Mouse (Mus musculus): ENCODE results near the gene Tanc2. TPM values are rescaled to one million over a fixed set of nuclear protein-coding genes. Genes with fewer than 3 reads are reported as not detected.

The Tanc2 gene
- total RNA-seq, 2 experiments from 2014 or later, result 59.6 to 61.4 TPM

DNA sequence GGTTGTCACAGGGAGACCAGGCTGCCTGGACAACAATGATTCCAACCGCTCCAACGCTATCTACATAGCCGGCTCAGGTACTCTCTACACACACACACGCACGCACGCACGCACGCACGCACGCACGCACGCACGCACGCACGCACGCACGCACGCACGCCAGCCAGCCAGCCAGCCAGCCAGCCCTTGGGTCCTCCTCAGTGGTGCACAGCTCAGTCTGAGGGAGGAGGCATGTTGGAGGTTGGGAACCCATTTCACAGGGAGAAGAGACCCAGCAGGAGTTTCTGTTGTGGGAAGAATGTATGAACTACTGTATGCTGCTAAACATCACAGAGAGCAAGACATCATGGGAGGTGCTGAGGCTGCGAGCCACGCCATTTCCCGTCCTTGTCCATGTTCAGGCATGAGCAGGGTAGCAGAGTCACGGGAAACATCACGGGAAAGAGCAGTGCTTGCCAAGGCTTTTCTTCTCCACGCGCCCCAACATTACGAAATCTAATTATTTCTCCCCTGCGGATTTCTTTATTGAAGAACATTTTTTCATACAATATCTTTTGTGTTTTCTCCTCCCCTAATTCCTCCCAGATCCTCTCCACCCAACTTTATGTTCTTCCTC is 366.1 kb downstream of the Tanc2 start:
- DNase-seq, result no peak

DNA sequence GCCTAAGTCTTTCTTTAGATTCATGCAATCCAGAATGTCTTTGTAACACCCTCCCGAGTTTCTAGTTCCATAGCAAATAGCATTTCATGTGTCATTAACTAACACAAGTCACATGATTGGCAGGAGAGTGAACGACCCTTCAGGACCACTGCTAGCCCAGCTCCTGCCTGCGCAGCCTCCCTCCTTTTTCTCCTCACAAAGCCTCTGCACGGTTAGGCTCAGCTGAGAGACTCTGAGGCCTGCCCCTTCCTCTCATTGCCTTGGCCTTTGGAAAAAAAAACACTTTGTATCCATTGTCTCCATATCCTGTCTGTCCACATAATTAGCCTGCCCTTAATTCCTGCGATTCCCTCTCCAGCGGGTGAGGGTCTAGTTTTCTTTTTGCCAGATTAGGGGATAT is 367.7 kb downstream of the Tanc2 start:
- DNase-seq, result no peak

DNA sequence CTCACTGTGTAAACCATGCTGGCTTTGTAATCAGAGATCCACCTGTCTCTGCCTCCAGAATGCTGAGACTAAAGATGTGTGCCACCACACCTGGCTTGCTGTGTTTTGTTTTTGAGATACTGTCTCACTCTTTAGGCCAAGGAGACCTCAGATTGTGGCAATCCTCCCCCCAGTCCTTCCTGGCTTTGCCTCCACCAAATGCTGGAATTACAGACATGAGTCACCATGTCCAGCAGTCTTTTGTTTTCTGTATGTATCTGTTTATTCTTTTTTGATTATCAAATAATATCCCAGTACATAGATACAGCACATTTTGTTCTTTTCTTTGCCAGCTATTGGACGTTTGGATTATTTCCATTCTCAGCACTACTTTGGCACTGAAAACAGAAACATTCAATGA is 368.8 kb downstream of the Tanc2 start:
- no peak for DNase-seq

DNA sequence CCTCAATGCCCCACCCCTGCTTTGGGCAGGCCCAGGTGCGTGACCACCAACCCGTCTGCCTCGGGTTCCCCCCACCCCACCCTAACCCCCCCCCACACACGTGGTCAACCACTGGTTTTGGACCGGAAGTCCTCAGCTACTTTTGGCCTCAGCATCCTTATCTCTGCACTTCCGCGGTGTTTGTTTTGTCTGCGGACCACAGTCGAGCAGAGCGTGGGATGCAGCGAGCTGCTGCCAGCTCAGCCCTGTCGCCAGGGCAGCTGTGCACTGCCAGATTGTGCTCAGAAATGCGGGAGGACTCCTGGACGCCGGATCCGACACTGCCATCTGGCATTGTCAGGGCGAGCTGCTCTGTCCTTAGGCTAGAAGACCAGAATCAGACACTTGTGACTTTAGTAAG is 369.6 kb downstream of the Tanc2 start:
- DNase-seq, result peak; percentile 61

DNA sequence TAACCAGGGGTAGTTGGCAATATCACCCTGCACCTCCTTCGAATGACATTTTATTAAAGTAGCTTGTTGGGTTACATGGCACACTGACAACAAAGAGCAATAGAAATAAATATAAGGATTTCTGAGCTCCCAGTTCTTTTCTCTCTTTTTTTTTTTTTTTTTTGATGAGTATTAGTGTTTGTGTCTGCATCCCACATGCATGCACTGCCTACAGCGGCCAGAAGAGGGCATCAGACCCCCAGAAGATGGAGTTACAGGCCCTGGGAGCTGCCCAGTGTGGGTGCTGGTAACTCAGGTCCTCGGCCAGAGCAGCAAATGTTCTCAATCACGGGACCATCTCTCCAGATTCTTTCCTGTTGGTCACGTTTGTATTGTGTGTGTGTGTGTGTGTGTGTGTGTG is 374.9 kb downstream of the Tanc2 start:
- no peak for DNase-seq

DNA sequence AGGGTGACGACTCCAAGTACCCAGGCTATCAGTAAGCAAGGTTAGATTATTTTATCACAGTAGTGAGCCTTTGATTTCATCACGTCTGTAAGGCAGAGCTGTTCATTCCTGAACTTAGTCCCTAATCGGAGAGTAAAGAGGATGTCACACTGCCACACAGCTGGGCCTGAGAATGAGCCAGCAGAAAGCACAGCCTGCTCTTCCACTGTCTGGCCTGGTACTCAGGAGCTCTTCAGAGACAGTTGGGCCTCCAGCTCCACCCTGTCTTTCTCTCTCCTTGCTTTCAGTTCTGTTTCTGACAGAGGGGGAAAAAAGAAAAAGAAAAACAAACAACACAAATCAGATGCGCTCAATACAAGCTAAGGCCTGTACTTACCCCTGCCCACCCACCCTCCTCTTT is 376.5 kb downstream of the Tanc2 start:
- no peak for DNase-seq

DNA sequence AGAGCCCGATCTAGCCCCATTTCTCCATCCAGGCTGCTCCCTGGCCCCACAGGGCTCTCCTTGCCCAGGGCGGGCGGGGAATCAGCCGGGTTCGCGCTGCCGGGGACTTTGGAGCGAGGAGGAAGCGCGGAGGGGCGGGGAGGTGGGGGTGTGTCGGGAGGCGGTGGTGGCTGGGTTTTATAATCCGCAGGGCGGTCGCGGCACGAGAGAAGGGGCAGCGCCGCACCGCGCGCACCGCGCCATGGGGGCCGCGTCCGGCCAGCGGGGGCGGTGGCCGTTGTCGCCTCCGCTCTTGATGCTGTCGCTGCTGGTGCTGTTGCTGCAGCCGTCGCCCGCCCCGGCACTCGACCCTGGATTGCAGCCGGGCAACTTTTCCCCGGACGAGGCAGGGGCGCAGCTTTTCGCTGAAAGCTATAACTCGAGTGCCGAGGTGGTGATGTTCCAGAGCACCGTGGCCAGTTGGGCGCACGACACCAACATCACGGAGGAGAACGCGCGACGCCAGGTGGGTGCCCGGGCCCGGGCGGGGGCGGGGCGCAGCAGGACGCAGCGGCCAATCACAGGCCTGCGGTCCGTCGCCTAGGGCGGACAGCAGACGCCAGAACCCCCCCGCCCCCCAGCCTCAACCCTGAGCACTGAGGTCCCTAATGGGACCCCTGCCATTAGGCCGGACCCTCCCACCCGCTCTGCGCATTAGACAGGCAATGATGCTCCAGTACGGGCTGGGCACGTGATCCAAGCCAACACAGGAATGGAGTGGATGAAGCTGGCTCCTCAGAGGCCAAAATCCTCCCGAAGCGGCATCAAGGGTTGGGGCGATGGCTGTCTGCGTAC is 378.2 kb downstream of the Tanc2 start, which contains the start of gene Ace:
Gene Ace (plus strand): TSS at position 205 of the 834 bp plus-strand sequence.
- peak; percentile 49 for DNase-seq

DNA sequence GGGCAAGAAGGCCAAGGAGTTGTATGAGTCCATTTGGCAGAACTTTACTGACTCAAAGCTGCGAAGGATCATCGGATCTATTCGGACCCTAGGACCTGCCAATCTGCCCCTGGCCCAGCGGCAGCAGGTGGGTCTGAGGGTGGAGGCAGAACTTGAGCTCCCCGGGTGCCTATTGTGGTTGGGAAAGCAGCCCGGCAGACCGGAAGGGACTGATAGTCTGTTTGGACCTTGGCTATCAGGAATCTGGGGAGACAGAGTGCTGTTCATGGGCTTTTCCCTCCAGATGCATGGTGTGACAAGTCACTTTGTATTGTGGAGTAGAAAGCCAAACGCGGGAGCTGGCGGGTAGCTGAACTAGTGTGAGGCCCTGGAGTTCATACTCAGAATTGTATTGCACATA is 379.2 kb downstream of the Tanc2 start:
- DNase-seq, result no peak

DNA sequence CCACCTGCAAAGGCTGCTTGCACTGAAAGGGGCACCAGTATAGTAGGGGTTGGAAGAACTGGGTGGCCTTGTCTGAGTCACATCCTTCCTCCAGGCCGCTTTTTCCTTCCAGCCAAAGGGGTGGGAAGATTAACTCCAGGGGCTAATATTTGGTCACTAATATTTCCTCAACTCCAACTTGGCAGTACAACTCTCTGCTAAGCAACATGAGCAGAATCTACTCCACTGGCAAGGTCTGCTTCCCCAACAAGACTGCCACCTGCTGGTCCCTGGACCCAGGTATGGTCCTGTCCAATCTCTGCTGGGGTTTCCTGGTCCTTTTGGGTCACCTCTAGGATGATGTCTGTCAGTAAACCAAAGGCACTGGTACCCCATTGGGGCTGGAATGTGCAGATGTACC is 379.7 kb downstream of the Tanc2 start:
- DNase-seq, result peak; percentile 74

DNA sequence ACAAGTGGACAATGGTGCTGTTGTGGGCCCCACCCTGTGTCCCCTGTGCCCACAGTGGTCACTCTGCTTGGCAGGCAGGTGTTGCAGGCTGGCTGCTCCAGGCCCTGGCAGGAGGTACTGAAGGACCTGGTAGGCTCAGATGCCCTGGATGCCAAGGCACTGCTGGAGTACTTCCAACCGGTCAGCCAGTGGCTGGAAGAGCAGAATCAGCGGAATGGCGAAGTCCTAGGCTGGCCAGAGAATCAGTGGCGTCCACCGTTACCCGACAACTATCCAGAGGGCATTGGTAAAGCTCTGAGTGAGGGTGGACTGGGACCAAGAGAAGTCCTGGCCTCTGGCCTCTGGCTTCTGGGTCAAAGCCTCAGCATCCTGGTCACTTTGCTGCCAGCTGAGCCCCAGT is 384.8 kb downstream of the Tanc2 start:
- no peak for DNase-seq

DNA sequence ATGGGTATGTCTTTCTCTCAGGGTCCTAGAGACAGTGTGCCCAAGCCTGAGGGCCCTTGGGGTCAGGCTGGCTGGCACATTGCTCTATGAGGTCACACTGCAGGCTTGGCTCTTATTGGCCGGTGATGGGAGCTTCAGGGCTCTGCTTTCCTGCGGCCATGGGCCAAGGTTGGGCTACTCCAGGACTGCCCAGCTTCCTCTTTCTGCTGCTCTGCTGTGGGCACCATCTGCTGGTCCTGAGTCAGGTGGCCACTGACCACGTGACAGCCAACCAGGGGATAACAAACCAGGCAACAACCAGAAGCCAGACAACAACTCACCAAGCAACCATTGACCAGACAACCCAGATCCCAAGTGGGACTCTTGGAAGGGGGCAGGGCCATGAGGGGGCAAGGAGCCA is 385.3 kb downstream of the Tanc2 start:
- no peak for DNase-seq

DNA sequence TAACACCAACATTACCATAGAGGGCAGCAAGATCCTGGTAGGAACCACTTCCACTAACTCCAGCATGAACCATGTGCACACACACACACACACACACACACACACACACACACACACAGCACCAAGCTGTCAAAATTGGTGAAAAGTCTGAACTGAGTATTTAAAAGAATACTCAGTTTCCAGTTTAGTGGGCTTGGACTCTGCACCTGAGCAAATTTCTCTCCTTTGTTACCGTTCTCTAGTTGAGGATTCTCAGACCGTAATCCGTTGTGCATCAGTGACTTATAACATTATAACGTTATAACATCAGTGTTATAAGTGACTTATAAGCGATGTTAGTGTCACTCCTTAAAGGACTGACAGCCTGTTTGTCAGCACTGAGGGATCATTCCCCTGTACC is 385.9 kb downstream of the Tanc2 start:
- no peak for DNase-seq

DNA sequence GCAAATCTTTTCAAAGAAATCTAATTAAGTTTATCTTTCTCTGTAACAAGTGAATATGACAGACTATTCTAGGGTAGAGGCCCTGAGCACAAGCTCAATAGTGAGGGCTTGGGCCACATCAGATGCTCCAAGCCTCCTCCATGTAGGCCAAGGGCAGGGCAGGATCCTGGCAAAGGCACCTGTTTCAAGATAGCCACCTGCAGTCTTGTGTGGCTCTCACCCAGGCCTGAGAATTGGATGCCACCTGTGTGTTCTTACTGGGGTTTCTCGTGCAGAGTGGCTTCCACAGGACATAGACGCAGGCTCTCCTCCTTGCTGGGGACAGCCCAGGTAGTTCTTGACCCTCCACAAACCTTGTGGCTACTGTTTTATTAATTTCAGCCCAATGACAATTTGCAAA is 388.4 kb downstream of the Tanc2 start:
- DNase-seq, result no peak

DNA sequence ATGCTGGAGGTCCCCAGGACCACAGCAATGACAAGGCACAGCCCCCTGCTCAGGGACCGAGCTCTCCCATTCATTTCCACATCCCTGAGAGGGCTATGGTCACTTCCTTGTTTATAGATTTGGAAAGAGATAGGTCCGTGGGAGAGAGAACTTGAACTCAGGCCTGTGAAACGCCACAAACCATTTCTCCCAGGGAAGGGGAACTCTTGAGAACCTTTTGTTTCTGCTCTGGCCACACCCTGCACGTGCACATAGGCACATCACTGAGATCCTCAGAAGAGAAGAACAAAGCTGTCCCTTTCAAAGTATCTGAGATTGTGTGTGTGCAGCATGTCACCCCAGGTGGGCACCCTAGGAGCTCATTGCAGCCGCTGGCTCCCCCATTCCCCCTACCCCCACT is 388.8 kb downstream of the Tanc2 start:
- no peak for DNase-seq

Small RNA genes lying within 50 kb of the gene (microRNA-seq; reads per million reads assigned to microRNA genes)
- gene Gm23990, result 0 reads per million in 2 experiments

Other genes with a start within 250 kb of the Tanc2 start
- under 1 TPM in 1 of 2 experiments, not detected in 1; 0.09 TPM for gene March10, start 133.3 kb upstream of the Tanc2 start, total RNA-seq (2021)